Mouse (Mus musculus) stomach, postnatal 0 days (tissue): Measurements from ENCODE around the gene 4930572O03Rik. TPM values are rescaled to one million over a fixed set of nuclear protein-coding genes. Genes with fewer than 3 reads are reported as not detected.
"Not testable (repeated sequence)": the region's sequence is repeated elsewhere in the genome, so short reads cannot be mapped to it uniquely, and the experiment has no call there.

Source experiments
- ATAC-seq: fragments of 200-750 bp; cut with Nextera tagmentation; 2 replicates; pipeline ENCODE4 v1.8.0; 2017; ENCODE audit not compliant: low FRiP score, low TSS enrichment
- DNase-seq: peaks from one replicate; pipeline ENCODE4 v3.0.0-alpha.2; 2016; ENCODE audit warnings: low spot score
- H3K27ac ChIP-seq: fragments of 300-500 bp; sonication (generic); replicated peaks from 2 replicates; pipeline ENCODE4 v1.5.1; 2014; ENCODE audit warnings: mild to moderate bottlenecking, control low read depth
- H3K27me3 ChIP-seq: fragments of 300-500 bp; sonication (generic); 2 replicates; pipeline ENCODE4 v1.6.1; 2014; ENCODE audit warnings: low read length; ENCODE audit not compliant: control insufficient read depth, insufficient read depth
- H3K36me3 ChIP-seq: fragments of 300-500 bp; sonication (generic); 2 replicates; pipeline ENCODE4 v1.6.1; 2014; ENCODE audit warnings: low read length, mixed read lengths; ENCODE audit not compliant: control insufficient read depth, insufficient read depth
- H3K4me1 ChIP-seq: fragments of 300-500 bp; sonication (generic); replicated peaks from 2 replicates; pipeline ENCODE4 v1.6.1; 2014; ENCODE audit warnings: antibody characterized with exemption; ENCODE audit not compliant: control insufficient read depth, insufficient read depth
- H3K4me2 ChIP-seq: fragments of 300-500 bp; sonication (generic); replicated peaks from 2 replicates; pipeline ENCODE4 v1.6.1; 2014; ENCODE audit warnings: low read depth, mild to moderate bottlenecking, control low read depth, moderate library complexity
- H3K4me3 ChIP-seq: fragments of 300-500 bp; sonication (generic); 2 replicates; pipeline ENCODE4 v1.5.1; 2014; ENCODE audit warnings: low read depth, low read length, control low read depth
- H3K9ac ChIP-seq: fragments of 300-500 bp; sonication (generic); 2 replicates; pipeline ENCODE4 v1.6.1; 2014; ENCODE audit warnings: mild to moderate bottlenecking, low read length, control low read depth, mixed read lengths
- H3K9me3 ChIP-seq: fragments of 300-500 bp; sonication (generic); 2 replicates; pipeline ENCODE4 v1.6.1; 2016; ENCODE audit warnings: low read length; ENCODE audit not compliant: control insufficient read depth
- CTCF ChIP-seq: IDR thresholded peaks from 2 replicates; pipeline ENCODE4 v1.5.1; 2016; ENCODE audit warnings: antibody characterized with exemption, low read depth, mild to moderate bottlenecking, moderate library complexity
- WGBS: fragments of 180-500 bp; shearing (Covaris S2); extraction: QIAGEN DNeasy Blood & Tissue Kit; methylation state at CpG from one replicate; pipeline ENCODE4 v1.1.7; 2014; 5-methylcytosine and 5-hydroxymethylcytosine counted together
- polyA plus RNA-seq: library from polyadenylated mRNA; unstranded; fragments of >200 nt; fragmentation: Nextera tagmentation; extraction: Ambion mirVana; gene quantifications from 2 replicates; pipeline ENCODE4 v1.2.1, GENCODE M21; 2015

4930572O03Rik gene
- polyA plus RNA-seq, 1 experiment from 2014 or later = not detected

DNA sequence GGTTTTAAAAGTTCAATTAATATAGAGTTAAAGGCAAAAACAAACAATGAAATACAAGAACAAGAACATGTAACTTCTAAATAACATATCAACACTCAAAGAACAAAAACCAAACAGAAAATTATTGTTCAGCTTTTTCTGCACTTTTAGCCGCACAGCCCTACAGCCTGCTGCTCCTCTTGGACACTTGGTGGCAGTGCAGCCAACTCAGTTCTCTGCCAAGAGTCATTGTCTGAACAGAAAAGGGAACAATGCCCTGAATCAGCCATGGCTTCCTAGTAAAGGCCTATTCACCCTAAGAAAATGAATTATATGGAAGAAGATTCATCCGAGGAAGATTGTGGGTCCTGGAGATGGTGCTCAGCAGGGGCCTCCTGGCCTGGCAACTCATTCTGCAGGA, 4.5 kb downstream of the 4930572O03Rik start:
- not testable (repeated sequence) for H3K4me2 ChIP-seq, H3K4me1 ChIP-seq, H3K36me3 ChIP-seq, H3K9ac ChIP-seq, H3K27me3 ChIP-seq, ATAC-seq, DNase-seq, H3K4me3 ChIP-seq, H3K27ac ChIP-seq, H3K9me3 ChIP-seq
- TF ChIP-seq CTCF = peak; percentile 27; the same call in 1 of the 2 replicates
- WGBS = 70% methylated on average over 2 of the region's 2 CpGs

DNA sequence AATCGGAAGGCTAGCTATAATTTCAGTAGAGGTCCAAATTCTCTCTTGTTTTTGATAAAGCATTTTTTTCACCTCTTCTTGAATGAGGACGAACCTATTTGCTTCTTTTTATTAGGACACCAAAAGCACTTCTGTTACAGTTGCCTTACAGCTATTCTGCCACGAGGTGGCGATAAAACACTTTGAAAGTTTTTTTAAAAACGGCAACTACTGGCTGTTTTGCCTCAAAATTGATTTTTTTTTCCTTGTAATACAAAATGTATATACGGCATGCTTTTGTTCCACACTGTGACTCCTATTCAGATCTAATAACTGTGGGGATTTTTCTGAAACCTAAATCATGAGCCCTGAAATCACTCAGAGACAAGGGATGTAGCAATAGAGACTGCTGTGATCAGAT, 11.2 kb downstream of the 4930572O03Rik start:
- not testable (repeated sequence) for H3K27me3 ChIP-seq, ATAC-seq, H3K27ac ChIP-seq, H3K4me1 ChIP-seq, DNase-seq, H3K9ac ChIP-seq, H3K4me2 ChIP-seq, H3K4me3 ChIP-seq, H3K9me3 ChIP-seq, H3K36me3 ChIP-seq
- 28% methylated on average over 6 of the region's 6 CpGs for WGBS
- peak; percentile 46 for TF ChIP-seq CTCF

DNA sequence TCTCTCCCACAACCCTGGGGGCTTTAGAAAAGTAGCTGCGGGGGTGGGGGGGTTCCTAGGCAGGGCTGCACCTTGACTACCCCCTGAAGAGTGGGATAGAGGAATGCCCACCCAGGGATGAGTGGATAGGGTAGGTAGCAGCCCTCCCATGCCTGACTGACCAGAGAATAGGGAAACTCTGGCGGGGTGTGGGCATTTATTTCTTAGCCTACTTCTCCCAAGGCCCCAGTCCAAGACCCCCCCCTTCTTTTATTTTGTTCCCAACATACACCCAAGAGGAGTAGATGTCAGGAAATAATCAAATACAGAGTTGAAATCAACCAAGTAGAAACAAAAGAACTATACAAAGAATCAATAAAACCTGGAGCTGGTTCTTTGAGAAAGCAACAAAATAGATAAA, 19.2 kb downstream of the 4930572O03Rik start:
- H3K9ac ChIP-seq, DNase-seq, H3K9me3 ChIP-seq, H3K27me3 ChIP-seq, H3K27ac ChIP-seq, H3K36me3 ChIP-seq, H3K4me1 ChIP-seq, H3K4me2 ChIP-seq, ATAC-seq, H3K4me3 ChIP-seq: not testable (repeated sequence)
- WGBS = 62% methylated on average over 2 of the region's 2 CpGs

DNA sequence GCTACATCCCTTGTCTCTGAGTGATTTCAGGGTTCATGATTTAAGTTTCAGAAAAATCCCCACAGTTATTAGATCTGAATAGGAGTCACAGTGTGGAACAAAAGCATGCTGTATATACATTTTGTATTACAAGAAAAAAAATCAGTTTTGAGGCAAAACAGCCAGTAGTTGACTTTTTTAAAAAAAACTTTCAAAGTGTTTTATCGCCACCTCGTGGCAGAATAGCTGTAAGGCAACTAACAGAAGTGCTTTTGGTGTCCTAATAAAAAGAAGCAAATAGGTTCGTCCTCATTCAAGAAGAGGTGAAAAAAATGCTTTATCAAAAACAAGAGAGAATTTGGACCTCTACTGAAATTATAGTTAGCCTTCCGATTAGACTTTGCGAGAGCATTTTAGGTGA, 26.8 kb downstream of the 4930572O03Rik start:
- not testable (repeated sequence) for DNase-seq, ATAC-seq
- 34% methylated on average over 5 of the region's 5 CpGs for WGBS

DNA sequence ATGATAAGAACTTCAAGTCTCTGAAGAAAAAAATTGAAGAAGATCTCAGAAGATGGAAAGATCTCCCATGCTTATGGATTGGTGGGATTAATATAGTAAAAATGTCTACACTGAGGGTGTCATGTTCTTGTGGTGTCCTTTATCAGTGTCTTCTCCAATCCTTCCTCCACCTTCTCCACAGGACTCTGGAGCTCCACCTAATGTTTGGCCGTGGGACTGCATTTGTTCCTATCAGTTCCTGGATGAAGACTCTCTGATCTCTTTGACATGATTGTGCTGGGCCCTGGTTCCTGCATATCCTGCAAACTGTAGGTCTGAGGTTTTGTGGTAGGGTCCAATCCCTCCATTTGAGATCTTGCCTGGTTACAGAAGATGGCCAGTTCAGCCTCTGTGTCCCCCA, 28.7 kb downstream of the 4930572O03Rik start:
- not testable (repeated sequence) for H3K4me3 ChIP-seq, H3K4me1 ChIP-seq, H3K27me3 ChIP-seq, H3K4me2 ChIP-seq, H3K27ac ChIP-seq, DNase-seq, H3K36me3 ChIP-seq, H3K9ac ChIP-seq, ATAC-seq, H3K9me3 ChIP-seq
- 19% methylated on average over 1 of the region's 1 CpGs for WGBS
- peak; percentile 34 for TF ChIP-seq CTCF

More for the DNA sequence above, 26.8 kb downstream of the 4930572O03Rik start:
- H3K27ac ChIP-seq, H3K4me2 ChIP-seq, H3K36me3 ChIP-seq, H3K9ac ChIP-seq, H3K4me3 ChIP-seq, H3K27me3 ChIP-seq, H3K9me3 ChIP-seq, H3K4me1 ChIP-seq: not testable (repeated sequence)
- peak; percentile 47 for TF ChIP-seq CTCF

DNA sequence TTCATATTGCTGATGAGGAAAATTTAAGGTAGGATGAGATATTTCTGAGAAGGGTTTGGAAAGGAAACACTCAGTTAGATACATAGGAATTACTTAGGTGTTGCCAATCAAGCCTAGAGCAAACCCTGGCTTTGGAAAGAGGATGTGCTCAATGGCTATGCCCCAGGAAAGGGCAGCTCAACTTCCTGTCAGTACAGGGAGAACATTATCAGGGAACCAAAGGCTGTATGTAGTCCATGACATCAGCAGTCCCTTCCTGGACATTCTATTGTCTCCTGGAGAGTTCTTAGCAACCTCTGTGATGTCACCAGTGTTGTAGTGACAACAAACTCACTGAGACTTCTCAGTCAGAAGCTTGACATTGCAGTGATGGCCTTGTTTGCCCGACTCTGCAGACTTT, 38.1 kb downstream of the 4930572O03Rik start, which contains the start of gene Speer4d:
Gene Speer4d (plus strand): TSS at position 301 of the 400 bp plus-strand sequence.
- H3K4me3 ChIP-seq, ATAC-seq, H3K4me1 ChIP-seq, H3K4me2 ChIP-seq, H3K36me3 ChIP-seq, DNase-seq, H3K27ac ChIP-seq, H3K27me3 ChIP-seq, H3K9ac ChIP-seq, H3K9me3 ChIP-seq: not testable (repeated sequence)
- 49% methylated on average over 1 of the region's 1 CpGs for WGBS

DNA sequence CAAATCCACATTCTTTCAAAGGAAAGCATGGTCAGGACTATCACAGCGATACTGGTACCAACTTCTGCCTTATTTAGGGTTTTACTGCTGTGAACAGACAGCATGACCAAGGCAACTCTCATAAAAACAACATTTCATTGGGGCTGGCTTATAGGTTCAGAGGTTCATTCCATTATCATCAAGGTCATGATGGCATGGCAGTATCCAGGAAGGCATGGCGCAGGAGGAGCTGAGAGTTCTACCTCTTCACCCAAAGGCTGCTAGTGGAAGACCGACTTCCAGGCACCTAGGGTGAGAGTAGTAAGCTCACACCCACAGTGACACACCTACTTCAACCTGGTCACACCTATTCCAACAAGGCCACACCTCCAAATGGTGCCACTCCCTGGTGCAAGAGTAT, 40.7 kb downstream of the 4930572O03Rik start:
- not testable (repeated sequence) for DNase-seq, H3K9me3 ChIP-seq, H3K27ac ChIP-seq, H3K9ac ChIP-seq, H3K4me3 ChIP-seq, H3K36me3 ChIP-seq, H3K4me1 ChIP-seq, ATAC-seq, H3K4me2 ChIP-seq, H3K27me3 ChIP-seq
- WGBS = 78% methylated on average over 3 of the region's 3 CpGs
